Mouse (Mus musculus): ENCODE data around the gene Ap2a2. TPM values are rescaled to one million over a fixed set of nuclear protein-coding genes. Genes with fewer than 3 reads are reported as not detected.
"Not testable (repeated sequence)": the region's sequence is repeated elsewhere in the genome, so short reads cannot be mapped to it uniquely, and the experiment has no call there.

Ap2a2 gene
- polyA plus RNA-seq, 1 experiment from 2014 or later = 132 TPM

DNA sequence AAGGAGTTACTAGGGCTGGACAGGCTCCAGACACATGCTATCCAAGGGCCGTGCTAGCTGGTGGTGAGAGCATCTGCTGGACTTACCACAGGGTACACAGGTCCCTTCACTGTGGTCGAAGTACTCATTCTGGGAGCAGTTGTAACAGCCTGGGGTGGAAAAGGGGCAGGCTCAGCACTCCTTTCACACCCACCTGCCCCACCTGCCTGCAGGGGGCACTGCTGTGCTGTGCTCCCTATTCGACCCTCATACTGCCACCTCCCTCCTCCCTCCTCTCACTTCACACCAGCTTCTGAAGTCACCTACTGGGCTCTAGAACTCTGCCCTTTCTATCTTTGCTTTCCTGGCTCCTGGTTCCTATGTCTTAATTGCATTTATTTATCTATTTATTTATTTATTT, 81.2 kb downstream of the Ap2a2 start:
- ATAC-seq (replicated peaks) = no peak
- Histone ChIP-seq H3K9me3 (no peaks in the 10 kb centered on the region), H3K4me3 (no peak overlapping the region), H3K36me3 (replicated peaks) (no peaks in the 10 kb centered on the region), H3K9ac (no peak overlapping the region), H3K27ac (no peak overlapping the region), H3K4me2 (no peak overlapping the region), H3K27me3 (replicated peaks) (no peaks in the 10 kb centered on the region), H3K4me1 (no peaks in the 10 kb centered on the region)
- WGBS = 57% methylated on average over 3 of the region's 3 CpGs

DNA sequence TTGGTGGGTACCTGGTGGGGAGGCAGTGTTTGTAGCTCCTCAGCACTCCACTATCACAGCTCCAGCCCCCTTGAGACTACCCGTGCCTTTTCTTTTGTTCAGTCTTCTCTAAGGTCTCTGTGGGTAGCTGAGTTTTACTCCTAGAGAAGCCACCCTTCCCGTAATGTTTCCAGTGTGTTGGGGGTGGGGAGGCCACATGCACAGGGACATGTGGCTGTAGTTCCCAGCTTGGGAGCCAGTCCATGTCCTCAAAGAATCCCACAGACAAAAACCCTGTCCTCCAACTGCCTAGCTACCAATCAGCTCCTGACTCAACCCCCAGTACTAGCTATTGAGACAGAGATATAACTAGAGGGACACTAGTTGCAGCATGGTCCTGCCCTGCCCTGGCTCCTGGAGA, 85.1 kb downstream of the Ap2a2 start:
- H3K36me3 ChIP-seq (replicated peaks) = no peaks in the 10 kb centered on the region
- no peak overlapping the region for H3K4me2 ChIP-seq
- ATAC-seq (replicated peaks) = no peak
- 72% methylated on average over 2 of the region's 2 CpGs for WGBS
- H3K27ac ChIP-seq = no peak overlapping the region
- H3K27me3 ChIP-seq (replicated peaks) = no peaks in the 10 kb centered on the region
- H3K4me3 ChIP-seq = no peak overlapping the region
- no peak overlapping the region for H3K9ac ChIP-seq
- H3K9me3 ChIP-seq = no peaks in the 10 kb centered on the region
- no peaks in the 10 kb centered on the region for H3K4me1 ChIP-seq

DNA sequence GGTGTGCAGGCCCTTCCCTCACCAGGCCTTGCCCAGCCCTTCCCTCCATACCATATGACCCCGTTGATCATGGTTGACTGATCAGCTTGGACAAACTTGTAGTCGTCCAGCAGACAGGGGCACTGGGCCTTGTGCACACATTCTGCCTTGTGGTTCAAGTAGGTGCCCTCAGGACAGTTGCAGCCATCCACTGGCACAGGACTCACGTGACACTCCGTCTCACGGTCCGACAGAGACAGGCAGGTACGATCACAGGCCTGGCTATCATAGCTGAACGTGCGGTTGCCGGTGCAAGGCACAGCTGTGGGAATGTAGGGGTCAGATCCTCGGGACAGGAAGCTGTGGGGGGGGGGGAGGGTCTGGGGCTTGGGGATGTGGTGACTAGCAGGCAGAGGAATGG, 85.8 kb downstream of the Ap2a2 start:
- WGBS = 86% methylated on average over 11 of the region's 11 CpGs
- Histone ChIP-seq H3K4me3 (no peak overlapping the region), H3K4me2 (no peak overlapping the region), H3K9me3 (no peaks in the 10 kb centered on the region), H3K27me3 (replicated peaks) (no peaks in the 10 kb centered on the region), H3K27ac (no peak overlapping the region), H3K36me3 (replicated peaks) (no peaks in the 10 kb centered on the region), H3K9ac (no peak overlapping the region), H3K4me1 (no peaks in the 10 kb centered on the region)
- ATAC-seq (replicated peaks) = no peak

DNA sequence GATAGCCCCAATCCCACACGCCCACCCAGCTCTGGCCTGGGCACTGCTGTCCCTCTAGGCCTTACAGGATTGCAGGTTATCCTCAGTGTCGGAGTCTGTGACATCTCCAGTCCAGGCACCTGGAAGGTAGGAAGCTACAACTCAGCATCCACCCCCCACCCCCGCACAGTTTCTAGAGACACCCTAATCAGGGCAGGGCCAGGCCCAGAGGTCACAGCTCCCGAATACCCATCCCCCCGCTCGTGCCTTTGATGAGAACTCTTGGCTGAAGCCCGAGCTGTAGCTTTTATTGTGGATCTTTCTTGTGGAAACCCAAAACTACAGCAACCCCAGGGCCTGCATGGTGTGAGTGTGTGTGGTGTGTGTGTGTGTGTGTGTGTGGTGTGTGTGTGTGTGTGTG, 90.2 kb downstream of the Ap2a2 start:
- 46% methylated on average over 7 of the region's 7 CpGs for WGBS
- Histone ChIP-seq H3K4me3 (no peak overlapping the region), H3K4me2 (no peak overlapping the region), H3K36me3 (replicated peaks) (no peaks in the 10 kb centered on the region), H3K9ac (no peak overlapping the region), H3K27ac (no peak overlapping the region), H3K27me3 (replicated peaks) (no peaks in the 10 kb centered on the region), H3K9me3 (no peaks in the 10 kb centered on the region), H3K4me1 (no peaks in the 10 kb centered on the region)
- no peak for ATAC-seq (replicated peaks)

GRCm38 (mm10) chr7:141660346-141660745, 98.4 kb downstream of the Ap2a2 start:
- Histone ChIP-seq H3K27ac (no peak overlapping the region), H3K4me1 (no peaks in the 10 kb centered on the region), H3K36me3 (replicated peaks) (no peaks in the 10 kb centered on the region), H3K9ac (no peak overlapping the region), H3K4me2 (no peak overlapping the region), H3K9me3 (no peaks in the 10 kb centered on the region), H3K27me3 (replicated peaks) (no peaks in the 10 kb centered on the region), H3K4me3 (no peak overlapping the region)
- ATAC-seq (replicated peaks) = no peak
- WGBS = 94% methylated on average over 1 of the region's 1 CpGs

- no peaks in the 10 kb centered on the region for H3K27me3 ChIP-seq (replicated peaks)
- no peak overlapping the region for H3K4me2 ChIP-seq
- H3K4me1 ChIP-seq = no peaks in the 10 kb centered on the region
- no peak for ATAC-seq (replicated peaks)
- no peak overlapping the region for H3K9ac ChIP-seq
- whole genome bisulfite sequencing = 83% methylated on average over 3 of the region's 3 CpGs
- no peak overlapping the region for H3K27ac ChIP-seq
- H3K36me3 ChIP-seq (replicated peaks) = no peaks in the 10 kb centered on the region
- H3K9me3 ChIP-seq = no peaks in the 10 kb centered on the region
- no peak overlapping the region for H3K4me3 ChIP-seq
Observed at GRCm38 (mm10) chr7:141661481-141661880, 99.5 kb downstream of the Ap2a2 start.

GRCm38 (mm10) chr7:141662223-141662622, 100.2 kb downstream of the Ap2a2 start:
- no peak overlapping the region for H3K9ac ChIP-seq
- no peak overlapping the region for H3K4me3 ChIP-seq
- H3K9me3 ChIP-seq = no peaks in the 10 kb centered on the region
- no peaks in the 10 kb centered on the region for H3K4me1 ChIP-seq
- H3K27ac ChIP-seq = no peak overlapping the region
- no peak for ATAC-seq (replicated peaks)
- no peaks in the 10 kb centered on the region for H3K27me3 ChIP-seq (replicated peaks)
- WGBS = 60% methylated on average over 5 of the region's 5 CpGs
- no peak overlapping the region for H3K4me2 ChIP-seq
- H3K36me3 ChIP-seq (replicated peaks) = no peaks in the 10 kb centered on the region

DNA sequence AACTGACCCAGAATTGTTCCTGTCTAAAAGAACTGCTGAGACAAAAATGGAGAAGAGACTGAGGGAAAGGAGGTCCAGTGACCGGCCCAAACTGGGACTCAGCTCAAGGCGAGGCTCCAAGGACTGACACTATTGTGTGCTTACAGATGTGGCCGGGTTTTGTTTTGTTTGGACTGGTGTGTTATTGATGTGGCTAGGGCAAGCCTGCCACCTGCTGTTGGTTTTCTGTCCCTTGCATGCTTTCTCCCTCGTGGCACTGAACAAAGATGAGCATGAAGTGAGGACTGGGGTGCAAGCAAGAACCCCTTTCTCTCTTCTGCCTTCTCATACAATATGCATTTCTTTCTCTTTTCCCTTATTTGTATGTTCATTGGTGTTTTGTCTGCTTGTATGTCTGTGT, 104.2 kb downstream of the Ap2a2 start:
- H3K9ac ChIP-seq = no peak overlapping the region
- no peak for ATAC-seq (replicated peaks)
- H3K4me1 ChIP-seq = no peaks in the 10 kb centered on the region
- WGBS = 21% methylated on average over 4 of the region's 4 CpGs
- H3K36me3 ChIP-seq (replicated peaks) = no peaks in the 10 kb centered on the region
- no peak overlapping the region for H3K4me2 ChIP-seq
- H3K27me3 ChIP-seq (replicated peaks) = no peaks in the 10 kb centered on the region
- no peaks in the 10 kb centered on the region for H3K9me3 ChIP-seq
- no peak overlapping the region for H3K4me3 ChIP-seq
- H3K27ac ChIP-seq = no peak overlapping the region

- H3K27ac ChIP-seq; H3K36me3 ChIP-seq (replicated peaks); H3K4me1 ChIP-seq; H3K9me3 ChIP-seq; ATAC-seq (replicated peaks); H3K4me2 ChIP-seq; H3K4me3 ChIP-seq; H3K9ac ChIP-seq; H3K27me3 ChIP-seq (replicated peaks): not testable (repeated sequence)
- 81% methylated on average over 3 of the region's 3 CpGs for WGBS
Observed at GRCm38 (mm10) chr7:141669097-141669496, 107.1 kb downstream of the Ap2a2 start.

GRCm38 (mm10) chr7:141670999-141671398, 109.0 kb downstream of the Ap2a2 start:
- H3K36me3 ChIP-seq (replicated peaks) = no peaks in the 10 kb centered on the region
- no peak for ATAC-seq (replicated peaks)
- no peaks in the 10 kb centered on the region for H3K4me1 ChIP-seq
- no peak overlapping the region for H3K4me3 ChIP-seq
- H3K9me3 ChIP-seq = no peaks in the 10 kb centered on the region
- H3K27me3 ChIP-seq (replicated peaks) = no peaks in the 10 kb centered on the region
- no peak overlapping the region for H3K4me2 ChIP-seq
- no peak overlapping the region for H3K9ac ChIP-seq
- 85% methylated on average over 4 of the region's 4 CpGs for whole genome bisulfite sequencing
- H3K27ac ChIP-seq = no peak overlapping the region

DNA sequence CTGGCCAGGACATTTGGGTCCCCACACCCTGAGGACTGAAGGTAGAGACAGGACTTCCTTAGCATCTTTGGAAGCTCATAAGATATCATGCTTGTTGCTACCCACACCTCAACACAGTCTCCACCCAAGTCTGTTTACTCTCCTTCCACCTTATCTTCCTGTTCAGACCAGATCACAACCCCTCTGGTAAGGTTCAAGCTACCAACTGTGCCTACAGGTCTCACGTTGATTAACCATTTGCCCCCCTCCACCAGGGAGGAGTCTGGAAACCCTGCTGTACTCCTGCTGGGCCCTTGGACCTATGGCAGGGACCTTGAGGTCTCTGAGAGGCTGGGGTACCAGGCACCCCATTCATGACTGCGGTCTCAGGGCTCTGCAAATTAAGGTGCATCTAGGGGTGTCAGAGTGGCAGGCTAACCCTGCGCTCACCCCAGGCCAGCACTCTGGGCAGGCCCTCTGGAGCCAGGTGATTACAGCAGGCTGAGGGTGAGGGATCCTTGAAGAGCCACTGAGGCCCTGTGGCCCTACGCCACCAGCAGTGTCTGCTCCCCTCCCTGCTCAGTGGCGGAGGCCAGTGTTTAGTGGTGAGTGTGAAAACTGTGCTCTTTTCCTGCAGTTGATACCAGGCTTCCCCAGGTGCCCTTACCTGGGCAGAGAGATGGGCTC, 109.8 kb downstream of the Ap2a2 start:
- no peaks in the 10 kb centered on the region for H3K9me3 ChIP-seq
- 87% methylated on average over 5 of the region's 5 CpGs for WGBS
- H3K4me1 ChIP-seq = no peaks in the 10 kb centered on the region
- H3K4me3 ChIP-seq = no peak overlapping the region
- no peaks in the 10 kb centered on the region for H3K36me3 ChIP-seq (replicated peaks)
- no peak overlapping the region for H3K27ac ChIP-seq
- no peaks in the 10 kb centered on the region for H3K27me3 ChIP-seq (replicated peaks)
- ATAC-seq (replicated peaks) = no peak
- no peak overlapping the region for H3K4me2 ChIP-seq
- H3K9ac ChIP-seq = no peak overlapping the region

- ATAC-seq (replicated peaks) = no peak
- H3K4me3 ChIP-seq = no peak overlapping the region
- 82% methylated on average over 4 of the region's 4 CpGs for WGBS
Observed at GRCm38 (mm10) chr7:141678922-141679321, 116.9 kb downstream of the Ap2a2 start.

More at GRCm38 (mm10) chr7:141678922-141679321, 116.9 kb downstream of the Ap2a2 start:
- Histone ChIP-seq H3K9me3 (no peaks in the 10 kb centered on the region), H3K27me3 (replicated peaks) (no peaks in the 10 kb centered on the region), H3K27ac (no peak overlapping the region), H3K9ac (no peak overlapping the region), H3K4me1 (no peaks in the 10 kb centered on the region), H3K36me3 (replicated peaks) (no peaks in the 10 kb centered on the region), H3K4me2 (no peak overlapping the region)
